In genomic region chr11:114877145-114877544, GRCm38 (mm10) we compare ENCODE assay signal across 8 mouse cellular contexts. TPM values are rescaled to one million over a fixed set of nuclear protein-coding genes. Genes with fewer than 3 reads are reported as not detected.
DNase-seq lines count a peak whose midpoint lies in the region; ATAC-seq and TF ChIP-seq lines count a peak whose summit lies in the region.

No protein-coding gene starts in this region.

- peak; percentile 96 for DNase-seq in heart, adult 11 months
- DNase-seq in A20 (ENCODE audit: low read depth, low spot score) = peak; percentile 85
- peak; percentile 40 for DNase-seq in fibroblast of lung, adult 2 months (ENCODE audit: low read depth)
- DNase-seq in layer of hippocampus, adult 11-12 months (ENCODE audit: low spot score) = peak; percentile 67
- DNase-seq in lung, postnatal 10 days = peak; percentile 74
- DNase-seq in thymus, postnatal 14 days = peak; percentile 28

- H3K27me3 ChIP-seq in heart, embryonic 11.5 days (ENCODE audit: control insufficient read depth, insufficient read depth, low read length) = no peaks in the 10 kb centered on the region

- no peak for TF ChIP-seq POLR2A in bone marrow, adult 2 months (IDR thresholded peaks at IDR 0.05; ENCODE audit: borderline replicate concordance, control insufficient read depth, low read depth, low read length)

- no peak overlapping the region for H3K4me2 ChIP-seq in heart, embryonic 11.5 days

- H3K4me1 ChIP-seq in heart, embryonic 11.5 days (ENCODE audit: control insufficient read depth, insufficient read depth, low read length) = peaks cover 22% of the 10 kb centered on the region
- peaks cover 12% of the 10 kb centered on the region for H3K4me1 ChIP-seq in bone marrow, adult 2 months (ENCODE audit: control insufficient read depth, insufficient read depth, low read length)

- WGBS in heart, embryonic 11.5 days (ENCODE audit: insufficient replicate concordance) = 38% methylated on average over 3 of the region's 3 CpGs
- WGBS in bone marrow, adult 2 months = 23% methylated on average over 3 of the region's 3 CpGs

- no peak overlapping the region for H3K4me3 ChIP-seq in heart, embryonic 11.5 days (ENCODE audit: low read depth, low read length)
- H3K4me3 ChIP-seq in bone marrow, adult 2 months (replicated peaks; ENCODE audit: control insufficient read depth, low read depth, low read length) = no peak overlapping the region

- peak; percentile 57 for TF ChIP-seq CTCF in bone marrow, adult 2 months (IDR thresholded peaks at IDR 0.05; ENCODE audit: control insufficient read depth, insufficient read depth, low read length)

- no peak overlapping the region for H3K27ac ChIP-seq in heart, embryonic 11.5 days (ENCODE audit: low read depth, low read length)
- H3K27ac ChIP-seq in bone marrow, adult 2 months (ENCODE audit: control insufficient read depth, insufficient read depth, low read depth, low read length, poor library complexity) = no peak overlapping the region

- H3K36me3 ChIP-seq in heart, embryonic 11.5 days (ENCODE audit: control insufficient read depth, insufficient read depth, low read length) = no peaks in the 10 kb centered on the region

- no peak overlapping the region for H3K9ac ChIP-seq in heart, embryonic 11.5 days (ENCODE audit: low read depth, low read length)

- H3K9me3 ChIP-seq in heart, embryonic 11.5 days (replicated peaks; ENCODE audit: control insufficient read depth, low read length) = no peaks in the 10 kb centered on the region

- no peak for ATAC-seq in heart, embryonic 11.5 days (replicated peaks; ENCODE audit: insufficient number of reproducible peaks, low FRiP score, low TSS enrichment)

RNA-seq across cellular contexts. Expression of gene Cd300a, which starts 12.7 kb away (rescaled TPM):
- polyA plus RNA-seq in heart, embryonic 11.5 days (2014; fragmentation: Nextera tagmentation; extraction: Ambion mirVana) = 0.84 and 1.4 TPM in 2 replicates
- polyA plus RNA-seq in bone marrow, adult 2 months (2011; ENCODE audit: insufficient read depth, insufficient read length, low replicate concordance, missing spikeins) = 4.7 and 15.1 TPM in 2 replicates

RNA-seq across cellular contexts. Expression of gene Gprc5c, which starts 26.2 kb away (rescaled TPM):
- polyA plus RNA-seq in heart, embryonic 11.5 days (2014; fragmentation: Nextera tagmentation; extraction: Ambion mirVana) = 21.8 and 23.0 TPM in 2 replicates
- 1.1 and 1.4 TPM in 2 replicates for polyA plus RNA-seq in bone marrow, adult 2 months (2011; ENCODE audit: insufficient read depth, insufficient read length, low replicate concordance, missing spikeins)

RNA-seq across cellular contexts. Expression of gene Cd300lb, which starts 57.0 kb away (rescaled TPM):
- 1.7 and 2.4 TPM in 2 replicates for polyA plus RNA-seq in heart, embryonic 11.5 days (2014; fragmentation: Nextera tagmentation; extraction: Ambion mirVana)
- polyA plus RNA-seq in bone marrow, adult 2 months (2011; ENCODE audit: insufficient read depth, insufficient read length, low replicate concordance, missing spikeins) = 3.1 and 17.5 TPM in 2 replicates

Comparison
In these comparisons a context has a peak if more than half of its experiments do, and no peak if none do; other contexts are left out.
1. DNase-seq: peak in every context shown above with its lines; median percentile 96 in heart, adult 11 months; 85 in A20; 74 in lung, postnatal 10 days; 67 in layer of hippocampus, adult 11-12 months; 40 in fibroblast of lung, adult 2 months; 28 in thymus, postnatal 14 days.